Mouse (Mus musculus) left cerebral cortex, adult 9 months (tissue): ENCODE results near the gene D730048I06Rik.
"Not testable (repeated sequence)": the region's sequence is repeated elsewhere in the genome, so short reads cannot be mapped to it uniquely, and the experiment has no call there.

Experiments
- DNase-seq, 2 experiments: peaks; one replicate each; pipeline ENCODE4 v3.0.0; 2022; ENCODE audit warnings: low spot score in 2 of 2

D730048I06Rik gene

GRCm38 (mm10) chr9:35790001-35790400 is at the start of gene D730048I06Rik, which contains the start of gene Gm27235:
TSS of gene D730048I06Rik (minus strand) at chr9:35790112.
TSS of gene Gm27235 (minus strand) at chr9:35790101.
- no peak for DNase-seq

DNA sequence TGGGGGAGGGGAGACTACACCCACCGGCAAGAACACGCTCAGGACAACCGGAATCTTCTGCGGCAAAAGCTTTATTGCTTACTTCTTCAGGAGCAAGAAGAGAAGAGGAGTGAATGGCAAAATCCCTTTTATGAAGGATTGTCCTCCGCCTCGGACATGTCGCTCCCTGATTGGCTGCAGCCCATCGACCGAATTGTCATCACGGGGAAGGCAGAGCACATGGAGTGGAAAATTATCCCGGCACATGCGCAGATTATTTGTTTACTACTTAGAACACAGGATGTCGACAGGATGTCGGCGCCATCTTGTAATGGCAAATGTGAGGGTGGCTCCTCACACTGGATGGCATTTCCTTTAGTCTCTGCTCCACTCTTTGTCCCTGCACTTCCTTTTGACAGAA is 28.0 kb upstream of the D730048I06Rik start:
- DNase-seq = not testable (repeated sequence)

GRCm38 (mm10) chr9:35798146-35798545 is 8.2 kb upstream of the D730048I06Rik start:
- DNase-seq = no peak

- DNase-seq = no peak
Observed at GRCm38 (mm10) chr9:35778009-35778408, 11.9 kb downstream of the D730048I06Rik start, which contains the start of gene Gm17727. TSS of gene Gm17727 (minus strand) at chr9:35778109.

DNA sequence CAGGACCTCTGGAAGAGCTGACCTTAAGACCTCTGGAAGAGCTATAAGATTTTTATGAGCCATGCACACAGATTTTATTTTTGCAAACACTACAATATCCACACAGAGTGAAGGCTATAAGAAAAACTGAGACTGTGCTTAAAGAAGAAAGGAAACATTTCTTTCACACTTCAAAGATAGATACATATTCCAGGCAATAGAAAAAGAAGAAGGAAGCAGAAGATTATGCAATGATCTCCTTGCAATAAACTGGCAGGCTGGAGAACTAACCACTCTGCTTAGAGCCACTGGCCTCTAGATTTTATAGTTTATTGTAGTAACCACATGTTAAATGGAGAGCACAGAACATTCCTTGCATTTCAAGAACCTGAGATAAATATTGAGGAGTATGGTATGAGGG is 33.1 kb downstream of the D730048I06Rik start:
- peak in 1 of 2 experiments; percentile 0 for DNase-seq

GRCm38 (mm10) chr9:35740749-35741148 is 49.2 kb downstream of the D730048I06Rik start, which contains the start of gene Gm17677:
TSS of gene Gm17677 (plus strand) at chr9:35741049.
- no peak for DNase-seq
